Mouse (Mus musculus) limb, embryonic 14.5 days (tissue): ENCODE results near the gene Nktr. TPM values are rescaled to one million over a fixed set of nuclear protein-coding genes. Genes with fewer than 3 reads are reported as not detected.
A peak's percentile ranks its signal among the peaks of the same experiment; 100 is the strongest.

Source experiments
- ATAC-seq: fragments of 200-750 bp; cut with Nextera tagmentation; 2 replicates; pipeline ENCODE4 v1.8.0; 2017; ENCODE audit warnings: low read depth, moderate number of reproducible peaks, moderate TSS enrichment; ENCODE audit not compliant: low FRiP score
- DNase-seq: peaks from one replicate; pipeline ENCODE4 v3.0.0-alpha.2; 2015; ENCODE audit warnings: low spot score
- H3K27ac ChIP-seq: fragments of 300-500 bp; sonication (generic); replicated peaks from 2 replicates; pipeline ENCODE4 v1.5.1; 2014; ENCODE audit warnings: low read depth, mild to moderate bottlenecking, low read length, moderate library complexity, mixed read lengths
- H3K27me3 ChIP-seq: fragments of 300-500 bp; sonication (generic); 2 replicates; pipeline ENCODE4 v1.6.1; 2014; ENCODE audit warnings: low read length, mixed read lengths; ENCODE audit not compliant: control insufficient read depth, insufficient read depth
- H3K36me3 ChIP-seq: fragments of 300-500 bp; sonication (generic); 2 replicates; pipeline ENCODE4 v1.6.1; 2014; ENCODE audit warnings: mild to moderate bottlenecking, low read length, moderate library complexity, mixed read lengths; ENCODE audit not compliant: control insufficient read depth, insufficient read depth
- H3K4me1 ChIP-seq: fragments of 300-500 bp; sonication (generic); 2 replicates; pipeline ENCODE4 v1.6.1; 2014; ENCODE audit warnings: antibody characterized with exemption, low read length, mixed read lengths; ENCODE audit not compliant: control insufficient read depth, insufficient read depth
- H3K4me2 ChIP-seq: fragments of 300-500 bp; sonication (generic); replicated peaks from 2 replicates; pipeline ENCODE4 v1.6.1; 2014; ENCODE audit warnings: low read depth, mild to moderate bottlenecking, low read length, moderate library complexity; ENCODE audit not compliant: severe bottlenecking
- H3K4me3 ChIP-seq: fragments of 300-500 bp; sonication (generic); replicated peaks from 2 replicates; pipeline ENCODE4 v1.5.1; 2014; ENCODE audit warnings: low read length
- H3K9ac ChIP-seq: fragments of 300-500 bp; sonication (generic); 2 replicates; pipeline ENCODE4 v1.6.1; 2014; ENCODE audit warnings: mild to moderate bottlenecking, low read depth, low read length, moderate library complexity; ENCODE audit not compliant: severe bottlenecking
- H3K9me3 ChIP-seq: fragments of 300-500 bp; sonication (generic); 2 replicates; pipeline ENCODE4 v1.6.1; 2016; ENCODE audit warnings: low read length; ENCODE audit not compliant: control insufficient read depth
- POLR2A ChIP-seq: fragments of 200-500 bp; IDR thresholded peaks from 2 replicates; pipeline ENCODE4 v1.8.0; 2012; ENCODE audit warnings: inconsistent platforms, mild to moderate bottlenecking, moderate library complexity, borderline replicate concordance; ENCODE audit not compliant: insufficient read depth, insufficient read length; ENCODE audit errors: extremely low read depth
- WGBS: fragments of 180-500 bp; shearing (Covaris S2); extraction: QIAGEN DNeasy Blood & Tissue Kit; methylation state at CpG from one replicate; pipeline ENCODE4 v1.1.7; 2014; 5-methylcytosine and 5-hydroxymethylcytosine counted together
- polyA plus RNA-seq, 2 experiments: library from polyadenylated mRNA; depleted of rRNA in 1 of 2; stranded (reverse) in 1 of 2; unstranded in 1 of 2; fragments of >200 nt; fragmentation: Nextera tagmentation in 1 of 2; extraction: Ambion mirVana in 1 of 2; gene quantifications; 2 replicates each; pipeline versions ENCODE4 v1.2.1 to v1.2.3; 2012 to 2014

The Nktr gene
- polyA plus RNA-seq, 2 experiments, result 73.5 to 188 TPM

DNA sequence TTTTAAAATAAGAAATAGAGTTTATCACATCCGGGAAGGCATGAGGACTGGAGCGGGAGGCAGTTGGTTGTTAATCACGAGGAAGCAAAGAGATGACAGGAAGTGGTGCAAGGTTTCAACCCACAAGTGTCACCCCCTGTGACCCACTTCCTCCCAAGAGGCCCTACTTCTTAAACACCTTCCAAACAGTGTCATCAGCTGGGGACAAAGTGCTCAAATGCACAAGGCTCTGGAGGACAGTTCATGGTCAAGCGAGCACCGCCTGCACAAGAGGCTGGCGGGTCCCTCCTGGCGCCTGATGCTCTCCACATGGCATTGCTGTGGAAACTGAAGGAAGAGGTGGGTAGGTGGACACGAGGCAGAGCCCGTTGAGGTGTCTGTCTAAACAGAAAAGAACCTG, 44.0 kb upstream of the Nktr start:
- WGBS, result 88% methylated on average over 9 of the region's 9 CpGs

DNA sequence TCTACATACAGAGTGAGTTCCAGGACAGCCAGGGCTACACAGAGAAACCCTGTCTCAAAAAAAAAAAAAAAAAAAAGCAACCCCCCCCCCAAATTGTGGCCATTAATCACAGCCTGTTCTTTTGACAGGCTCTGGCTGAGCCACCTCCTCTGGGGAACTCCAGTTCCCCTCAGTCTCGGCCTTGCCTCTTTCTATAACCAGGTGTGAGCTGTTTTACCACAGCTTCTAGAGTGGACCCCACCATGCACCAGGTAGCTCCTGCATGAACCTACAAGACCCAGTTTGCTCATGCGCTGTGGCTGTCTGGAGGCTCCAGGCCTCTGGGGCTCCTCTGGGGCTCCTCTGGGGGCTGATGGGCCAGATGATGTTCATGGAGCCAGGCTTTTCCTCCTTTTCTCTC, 43.4 kb upstream of the Nktr start:
- no peaks in the 10 kb centered on the region for H3K4me1 ChIP-seq
- H3K27ac ChIP-seq, result no peak overlapping the region
- no peak for TF ChIP-seq POLR2A
- no peaks in the 10 kb centered on the region for H3K9me3 ChIP-seq
- no peaks in the 10 kb centered on the region for H3K27me3 ChIP-seq
- no peaks in the 10 kb centered on the region for H3K36me3 ChIP-seq
- no peak overlapping the region for H3K4me2 ChIP-seq
- H3K4me3 ChIP-seq, result no peak overlapping the region
- ATAC-seq (no peak), DNase-seq (no peak)
- 82% methylated on average over 2 of the region's 2 CpGs for WGBS
- H3K9ac ChIP-seq, result no peak overlapping the region

More for the DNA sequence above, 44.0 kb upstream of the Nktr start:
- no peak overlapping the region for H3K4me2 ChIP-seq
- no peak overlapping the region for H3K9ac ChIP-seq
- H3K27me3 ChIP-seq, result no peaks in the 10 kb centered on the region
- H3K36me3 ChIP-seq, result no peaks in the 10 kb centered on the region
- no peak overlapping the region for H3K27ac ChIP-seq
- TF ChIP-seq POLR2A, result no peak
- no peaks in the 10 kb centered on the region for H3K4me1 ChIP-seq
- no peaks in the 10 kb centered on the region for H3K9me3 ChIP-seq
- DNase-seq (no peak), ATAC-seq (no peak)
- no peak overlapping the region for H3K4me3 ChIP-seq

DNA sequence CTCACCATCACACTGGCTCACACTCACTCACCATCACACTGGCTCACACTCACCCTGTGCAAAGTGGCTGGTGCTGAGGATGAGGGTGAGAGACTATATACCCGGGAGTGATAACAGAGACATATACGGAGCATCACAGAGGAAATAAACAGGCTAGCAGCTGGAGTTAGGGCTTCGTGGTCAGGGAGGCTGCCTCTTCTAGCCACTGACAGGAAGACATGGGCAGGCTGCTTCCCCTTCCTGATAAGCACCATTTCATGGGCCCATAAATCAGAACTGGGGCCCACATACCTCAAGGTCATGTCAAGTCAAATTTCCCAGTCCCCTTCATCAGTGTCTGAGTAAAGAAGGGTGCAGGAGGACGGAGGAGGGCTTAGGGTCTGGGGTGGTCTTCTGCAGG, 41.9 kb upstream of the Nktr start:
- Histone ChIP-seq H3K27ac (no peak overlapping the region), H3K36me3 (no peaks in the 10 kb centered on the region), H3K4me1 (no peaks in the 10 kb centered on the region), H3K4me3 (no peak overlapping the region), H3K4me2 (no peak overlapping the region), H3K27me3 (no peaks in the 10 kb centered on the region), H3K9me3 (no peaks in the 10 kb centered on the region), H3K9ac (no peak overlapping the region)
- DNase-seq (no peak), ATAC-seq (no peak)
- 64% methylated on average over 4 of the region's 4 CpGs for WGBS
- no peak for TF ChIP-seq POLR2A

DNA sequence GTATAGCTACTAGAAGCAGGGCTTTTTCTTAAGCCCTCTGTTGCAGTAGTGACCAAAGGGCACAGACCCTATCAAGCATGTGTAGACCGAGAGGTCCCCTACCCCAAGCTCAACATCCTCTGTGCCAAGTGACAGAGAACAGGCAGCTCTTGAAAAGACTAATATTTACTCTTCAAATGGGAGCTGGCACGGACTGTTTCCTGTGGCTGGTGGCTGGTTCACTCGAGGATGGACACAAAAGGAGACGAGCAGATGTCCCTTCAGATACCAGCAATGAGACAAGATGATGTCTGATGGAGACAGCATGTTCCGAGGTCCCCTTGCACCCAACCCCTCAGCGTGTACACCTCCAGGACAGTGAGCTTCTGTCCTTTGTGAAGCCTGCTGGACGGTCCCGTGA, 41.5 kb upstream of the Nktr start:
- WGBS, result 78% methylated on average over 8 of the region's 8 CpGs
- no peak for TF ChIP-seq POLR2A
- no peak overlapping the region for H3K9ac ChIP-seq
- no peak overlapping the region for H3K4me3 ChIP-seq
- H3K4me2 ChIP-seq, result no peak overlapping the region
- H3K36me3 ChIP-seq, result 0 out of 2 replicates have a peak, but pooled peaks cover under 1% of the 10 kb centered on the region
- H3K27me3 ChIP-seq, result no peaks in the 10 kb centered on the region
- no peaks in the 10 kb centered on the region for H3K9me3 ChIP-seq
- H3K4me1 ChIP-seq, result no peaks in the 10 kb centered on the region
- ATAC-seq (no peak), DNase-seq (no peak)
- H3K27ac ChIP-seq, result no peak overlapping the region

DNA sequence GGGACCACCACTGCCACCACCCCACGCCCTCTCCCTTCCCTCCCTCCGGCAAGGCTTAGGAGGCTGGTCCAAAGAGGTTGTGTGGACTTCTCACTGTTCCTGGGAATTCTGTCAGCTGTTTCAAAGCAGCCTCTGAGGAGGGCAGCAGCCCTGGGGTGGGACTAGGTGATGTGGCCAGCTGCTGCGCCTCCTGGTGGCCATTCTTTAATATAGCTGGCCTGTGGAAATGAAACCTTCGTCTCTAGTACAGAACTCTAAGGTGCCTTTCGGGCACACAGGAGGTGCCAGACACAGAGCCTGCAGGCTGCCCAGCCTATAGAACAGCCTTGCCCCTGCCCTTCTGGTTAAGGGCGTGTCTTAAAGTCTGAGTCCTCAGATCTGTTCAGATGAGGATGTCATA, 39.4 kb upstream of the Nktr start:
- no peak overlapping the region for H3K27ac ChIP-seq
- H3K9me3 ChIP-seq, result no peaks in the 10 kb centered on the region
- ATAC-seq (peak; percentile 74), DNase-seq (peak; percentile 74)
- no peak overlapping the region for H3K4me3 ChIP-seq
- no peaks in the 10 kb centered on the region for H3K27me3 ChIP-seq
- no peak overlapping the region for H3K4me2 ChIP-seq
- H3K36me3 ChIP-seq, result peaks cover 11% of the 10 kb centered on the region
- no peak for TF ChIP-seq POLR2A
- 18% methylated on average over 6 of the region's 6 CpGs for WGBS
- no peak overlapping the region; the same call in 1 of the 2 replicates for H3K9ac ChIP-seq
- H3K4me1 ChIP-seq, result no peaks in the 10 kb centered on the region

DNA sequence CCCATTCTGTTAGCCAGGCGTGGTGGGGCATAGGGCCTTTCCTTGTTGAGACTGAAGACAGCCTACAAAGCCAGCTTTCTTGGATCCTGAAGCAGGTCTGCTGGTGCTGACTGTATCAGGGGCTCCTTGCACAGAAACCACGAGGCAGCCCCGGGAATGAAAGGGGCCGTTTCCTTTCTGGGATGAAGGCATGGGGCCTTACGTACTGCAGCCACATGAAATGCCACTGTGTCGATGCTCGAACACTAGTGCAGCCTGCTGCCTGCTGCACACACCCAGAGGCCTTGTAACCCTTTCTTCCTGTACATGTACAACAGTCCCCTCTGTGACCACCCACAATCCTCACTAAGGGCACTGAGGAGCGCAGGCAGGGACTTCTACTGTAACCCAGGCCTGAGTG, 37.8 kb upstream of the Nktr start:
- 58% methylated on average over 8 of the region's 8 CpGs for WGBS
- Histone ChIP-seq H3K4me1 (no peaks in the 10 kb centered on the region), H3K4me2 (no peak overlapping the region), H3K36me3 (peaks cover 26% of the 10 kb centered on the region), H3K27me3 (no peaks in the 10 kb centered on the region), H3K4me3 (no peak overlapping the region), H3K27ac (no peak overlapping the region), H3K9me3 (no peaks in the 10 kb centered on the region), H3K9ac (no peak overlapping the region)
- TF ChIP-seq POLR2A, result no peak
- no peak for DNase-seq
- no peak for ATAC-seq
